Mouse (Mus musculus): ENCODE data around the gene Proser2.

DNA sequence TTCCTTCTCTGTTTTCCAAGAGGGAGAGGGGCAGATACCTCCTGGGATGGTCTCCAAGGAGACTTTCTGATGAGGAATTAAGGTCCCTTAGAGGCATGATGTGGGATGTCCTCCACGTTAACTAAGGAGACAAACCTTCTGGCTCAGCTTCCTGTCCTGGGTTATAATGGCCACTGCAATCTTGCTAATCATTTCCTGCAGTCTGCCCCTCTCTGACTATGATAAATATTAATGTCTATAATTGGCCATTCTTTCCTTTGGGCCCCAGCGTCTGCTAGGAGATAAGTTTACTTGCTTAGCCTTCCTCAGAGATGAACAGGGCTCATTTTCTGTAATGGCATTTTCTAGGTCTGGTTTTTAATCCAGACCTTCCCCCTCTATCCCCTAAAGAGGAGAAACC is 29.7 kb upstream of the Proser2 start:
- TF ChIP-seq POLR2AphosphoS2 (IDR thresholded peaks at IDR 0.05; ENCODE audit: insufficient read length, low read depth) (no peak), MYOD1 (IDR thresholded peaks at IDR 0.05; ENCODE audit: control insufficient read depth in 1 of 3, insufficient read length in 2 of 3, low read depth in 2 of 3) (no peak), POLR2A (IDR thresholded peaks at IDR 0.05; ENCODE audit: insufficient read length, low read depth) (no peak), MAX (IDR thresholded peaks at IDR 0.05; ENCODE audit: low read depth) (no peak), E2F4 (IDR thresholded peaks at IDR 0.05; ENCODE audit: insufficient read depth) (no peak), TCF12 (IDR thresholded peaks at IDR 0.05; ENCODE audit: insufficient read depth, poor library complexity, severe bottlenecking) (no peak)
